Comparison of ENCODE assay signal across 7 mouse cellular contexts in genomic region chr3:110143206-110144061, GRCm38 (mm10). TPM values are rescaled to one million over a fixed set of nuclear protein-coding genes. Genes with fewer than 3 reads are reported as not detected.
DNase-seq lines count a peak whose midpoint lies in the region; TF ChIP-seq lines count a peak whose summit lies in the region.

TSS of gene Ntng1 (minus strand) at chr3:110144011.

- no peaks in the 10 kb centered on the region for H3K79me2 ChIP-seq in macrophage (ENCODE audit: inconsistent target)

- H3K36me3 ChIP-seq in macrophage (ENCODE audit: inconsistent target): no peaks in the 10 kb centered on the region
- H3K36me3 ChIP-seq in small intestine, adult 2 months (ENCODE audit: control insufficient read depth, insufficient read depth, low read length): no peaks in the 10 kb centered on the region

- H3K27me3 ChIP-seq in small intestine, adult 2 months (ENCODE audit: control insufficient read depth, insufficient read depth, low read length): peaks cover 15% of the 10 kb centered on the region

- DNase-seq in thymus, postnatal 0 days (ENCODE audit: low spot score): peak; percentile 3
- DNase-seq in thymus, postnatal 14 days: no peak
- peak; percentile 35 to 36 for DNase-seq in cerebellum, postnatal 14 days
- DNase-seq in gastrocnemius, postnatal 10 days: peak; percentile 25
- DNase-seq in layer of hippocampus, postnatal 10 days (ENCODE audit: low spot score in 2 of 2): peak; percentile 24 to 36

- no peak for TF ChIP-seq CTCF in small intestine, adult 2 months (IDR thresholded peaks at IDR 0.05; ENCODE audit: extremely low read depth, insufficient read length, insufficient replicate concordance, low read depth, low read length)

- H3K27ac ChIP-seq in macrophage: no peak within 1 kb of the TSS
- no peak within 1 kb of the TSS for H3K27ac ChIP-seq in small intestine, adult 2 months (ENCODE audit: insufficient read depth, low read depth, low read length)

- no peaks in the 10 kb centered on the region; the same call in 1 of the 2 replicates for H3K4me1 ChIP-seq in small intestine, adult 2 months (ENCODE audit: control insufficient read depth, insufficient read depth, insufficient read length, low read length)

- TF ChIP-seq POLR2A in small intestine, adult 2 months (IDR thresholded peaks at IDR 0.05; ENCODE audit: low read depth, low read length): no peak

- peak within 1 kb of the TSS; percentile 21; the same call in 1 of the 2 replicates for H3K4me3 ChIP-seq in macrophage (ENCODE audit: inconsistent target)
- peak within 1 kb of the TSS; percentile 35 for H3K4me3 ChIP-seq in small intestine, adult 2 months (ENCODE audit: low read depth, low read length)

- 1% methylated on average over 49 of the region's 52 CpGs for WGBS in macrophage (ENCODE audit: missing documents)
- 2% methylated on average over 52 of the region's 52 CpGs for WGBS in small intestine, adult 2 months

RNA-seq across cellular contexts. Expression of gene Ntng1, which starts in this region (rescaled TPM):
- 0.14 and 0.20 TPM in 2 replicates for polyA plus RNA-seq in thymus, postnatal 0 days (2015; fragmentation: Nextera tagmentation; extraction: Ambion mirVana)
- total RNA-seq in gastrocnemius, postnatal 10 days (2021): 1 to 10 TPM; 1.1 to 2.1 TPM
- 10 to 100 TPM; 27.7 to 35.7 TPM for total RNA-seq in layer of hippocampus, postnatal 10 days (2021)
- total RNA-seq in macrophage (2018; cell fraction: chromatin; rRNA removed): under 1 TPM in 1 of 26 experiments, not detected in 25; 0.13 TPM
- not detected for total RNA-seq in macrophage (2018; cell fraction: cytosol; rRNA removed)
- not detected for total RNA-seq in macrophage (2018; cell fraction: nucleus; rRNA removed)
- not detected in 3 replicates for polyA plus RNA-seq in macrophage (2018)
- polyA plus RNA-seq in small intestine, adult 2 months (2012; rRNA removed): 0.05 and 0.09 TPM in 2 replicates

Comparison
In these comparisons a context has a peak if more than half of its experiments do, and no peak if none do; other contexts are left out.
1. RNA of gene Ntng1 (total RNA-seq): 27.7 to 35.7 TPM in layer of hippocampus, postnatal 10 days; 1.1 to 2.1 TPM in gastrocnemius, postnatal 10 days; every median in the first group is over 4 times any median in the second.
2. Peak in DNase-seq in thymus, postnatal 0 days; RNA of the gene not detected or under 1 TPM.